Mouse (Mus musculus) ovary, postnatal 36 days (tissue): ENCODE results near the gene P2ry10.
"Not testable (repeated sequence)": the region's sequence is repeated elsewhere in the genome, so short reads cannot be mapped to it uniquely, and the experiment has no call there.

Source experiments
- DNase-seq: peaks from one replicate; pipeline ENCODE4 v3.0.0; 2022; ENCODE audit warnings: low spot score, mixed read lengths

Gene P2ry10

DNA sequence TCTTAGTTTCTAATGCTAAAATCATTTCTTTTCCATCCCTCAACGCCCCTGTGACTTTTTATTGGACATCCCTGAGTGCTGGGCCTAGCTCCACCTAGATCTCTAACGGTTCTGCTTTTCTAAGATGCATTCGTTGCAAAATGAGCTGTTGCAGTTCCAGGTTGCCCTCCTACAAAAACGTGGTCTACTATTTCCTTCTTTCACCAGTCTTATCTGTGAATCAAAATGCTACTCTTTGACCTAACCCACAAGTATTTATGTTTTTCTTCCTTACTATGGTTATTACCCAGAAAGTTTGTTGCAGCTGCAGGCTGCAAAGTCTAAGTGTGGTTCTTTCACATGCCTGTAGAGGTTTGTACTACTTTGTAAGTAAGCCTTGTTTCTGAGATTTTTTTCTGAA lies at the start of gene P2ry10:
TSS of gene P2ry10 (plus strand) at position 316 of the 400 bp plus-strand sequence.
- DNase-seq: no peak

DNA sequence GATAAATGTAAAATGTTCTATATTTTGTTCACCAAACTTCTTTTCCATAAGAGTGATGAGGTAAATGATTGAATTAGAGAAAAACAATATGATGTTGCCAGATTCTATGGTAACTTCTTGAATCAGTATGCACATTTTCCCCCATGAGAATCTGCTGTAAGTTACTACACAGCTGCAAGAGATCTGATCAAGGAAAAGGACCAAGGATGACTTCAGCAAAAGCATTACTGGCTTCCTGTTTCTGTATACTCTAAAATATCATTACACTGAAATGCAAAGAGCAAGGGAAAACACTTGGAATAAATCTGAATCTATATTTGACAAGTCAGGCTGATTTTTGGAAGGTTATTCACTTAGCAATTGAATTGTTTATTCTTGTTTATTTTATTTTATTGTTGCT lies 49.1 kb upstream of the P2ry10 start:
- DNase-seq: no peak

DNA sequence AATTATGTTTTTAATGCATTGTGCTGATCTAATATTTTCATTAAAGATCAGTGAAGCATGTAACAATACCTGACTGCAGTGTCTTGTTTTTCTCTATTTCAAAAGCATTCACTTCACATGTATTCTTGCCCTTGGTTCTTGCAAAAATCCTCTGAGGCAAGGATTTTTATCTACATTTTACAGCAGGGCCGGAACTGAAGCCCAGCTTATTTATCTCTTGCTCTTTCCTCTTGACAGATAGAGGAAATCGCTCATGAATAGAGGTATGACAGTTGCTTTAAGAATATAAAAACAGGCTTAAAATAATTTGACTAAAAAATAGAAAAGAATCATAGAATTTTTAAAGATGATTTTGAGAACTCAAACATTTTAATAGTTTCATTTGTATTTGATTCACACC lies 48.7 kb upstream of the P2ry10 start:
- DNase-seq: no peak

DNA sequence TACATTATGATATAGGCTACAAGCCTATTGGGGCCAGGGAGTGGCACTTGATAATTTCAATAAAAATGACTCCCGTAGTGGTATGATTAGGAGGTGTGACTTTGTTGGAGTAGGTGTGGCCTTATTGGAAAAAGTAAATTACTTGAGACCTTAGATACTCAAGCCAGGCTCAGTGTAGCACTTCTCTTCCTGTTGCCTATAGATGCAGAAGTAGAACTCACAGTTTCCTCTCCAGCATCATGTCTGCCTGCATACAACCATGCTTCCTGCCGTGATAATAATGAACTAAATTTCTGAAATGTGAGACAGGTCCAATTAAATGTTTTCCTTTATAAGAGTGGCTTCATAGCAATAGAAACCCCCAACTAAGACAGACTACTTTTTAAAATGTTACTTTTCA lies 45.9 kb upstream of the P2ry10 start:
- DNase-seq: no peak

DNA sequence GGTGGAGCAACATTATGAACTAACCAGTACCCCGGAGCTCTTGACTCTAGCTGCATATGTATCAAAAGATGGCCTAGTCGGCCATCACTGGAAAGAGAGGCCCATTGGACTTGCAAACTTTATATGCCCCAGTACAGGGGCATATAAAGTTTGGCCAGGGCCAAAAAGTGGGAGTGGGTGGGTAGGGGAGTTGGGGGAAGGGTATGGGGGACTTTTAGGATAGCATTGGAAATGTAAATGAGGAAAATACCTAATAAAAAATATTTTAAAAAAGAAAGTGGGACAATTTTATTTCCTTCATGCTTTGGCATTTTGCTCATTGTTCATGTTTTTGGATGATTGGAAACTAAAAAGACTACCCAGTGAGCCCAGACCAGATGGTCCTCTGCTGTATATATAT lies 4.9 kb upstream of the P2ry10 start:
- DNase-seq: not testable (repeated sequence)

DNA sequence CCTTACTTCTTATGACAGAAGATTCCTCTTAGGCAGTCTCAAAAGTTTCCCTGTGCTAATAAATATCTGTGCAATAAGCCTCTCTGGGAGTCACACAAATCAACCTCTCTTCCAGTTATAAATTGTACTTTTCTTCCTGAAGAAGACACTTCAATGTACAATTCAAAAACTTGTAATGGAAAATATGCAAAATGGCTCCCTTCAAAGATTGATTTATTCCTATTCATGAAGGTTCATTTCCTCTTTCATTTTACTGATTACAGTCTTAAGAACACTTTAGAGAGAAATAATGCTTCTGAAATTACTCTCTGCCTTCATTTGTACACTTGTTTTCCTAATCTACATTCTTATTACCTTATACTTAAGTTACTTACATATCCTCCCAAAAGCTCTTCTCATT lies 4.0 kb upstream of the P2ry10 start:
- no peak for DNase-seq

DNA sequence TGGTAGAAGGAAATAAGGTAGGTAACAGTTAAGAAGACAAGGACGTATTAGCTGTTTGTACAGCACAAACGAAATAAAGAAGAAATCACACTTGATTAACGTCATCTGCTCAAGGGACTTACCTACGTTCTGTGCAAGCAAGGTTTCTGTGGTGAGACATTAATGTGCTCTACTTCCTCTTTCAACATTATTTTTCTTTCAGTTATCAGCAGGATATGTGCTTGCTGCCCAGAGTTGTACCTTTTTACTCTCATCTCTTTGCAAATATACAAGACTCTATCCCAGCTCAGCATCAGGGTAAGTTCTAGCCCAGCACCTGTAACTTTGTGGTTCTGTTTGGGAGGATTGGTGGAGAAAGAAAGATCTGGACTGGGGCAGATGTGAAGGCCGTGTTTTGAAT lies 839 bp downstream of the P2ry10 start:
- no peak for DNase-seq

DNA sequence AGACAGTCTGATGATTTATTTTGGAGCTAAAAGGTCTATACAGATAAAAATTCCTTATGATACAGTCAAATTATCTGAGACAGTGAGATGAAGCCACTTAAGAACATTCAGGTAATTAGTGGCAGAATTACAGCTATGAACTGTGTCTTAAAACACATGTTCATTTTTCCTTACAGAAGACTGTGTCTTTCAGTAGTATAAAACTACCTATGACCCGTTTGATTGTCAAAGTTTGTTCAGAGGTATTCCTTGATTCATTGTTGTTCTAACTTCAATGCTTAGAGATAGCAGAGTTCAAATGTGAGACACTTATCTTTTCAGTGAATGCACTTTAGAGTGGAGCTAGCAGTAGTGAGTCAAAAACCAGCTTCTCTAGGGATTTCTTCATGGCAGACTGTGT lies 1.6 kb downstream of the P2ry10 start:
- DNase-seq: no peak

DNA sequence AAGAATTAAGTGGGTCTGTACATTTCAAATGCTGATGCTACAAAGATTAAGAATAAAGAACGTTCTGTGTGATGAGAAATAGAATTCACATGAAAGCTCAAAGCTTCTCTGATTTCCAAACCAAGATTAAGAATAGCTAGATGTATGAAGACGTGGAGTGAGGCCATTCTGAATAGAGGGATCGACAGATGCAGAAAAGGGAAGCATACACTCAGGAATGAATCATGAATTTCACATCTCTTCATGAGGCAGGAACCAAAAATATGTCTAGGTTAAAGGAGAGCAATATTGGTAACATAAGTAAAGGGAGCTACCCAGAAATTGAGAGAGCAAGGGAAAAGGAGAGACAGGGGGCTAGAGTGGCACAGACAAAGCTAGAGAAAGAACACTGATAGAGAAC lies 7.3 kb downstream of the P2ry10 start:
- DNase-seq: no peak

DNA sequence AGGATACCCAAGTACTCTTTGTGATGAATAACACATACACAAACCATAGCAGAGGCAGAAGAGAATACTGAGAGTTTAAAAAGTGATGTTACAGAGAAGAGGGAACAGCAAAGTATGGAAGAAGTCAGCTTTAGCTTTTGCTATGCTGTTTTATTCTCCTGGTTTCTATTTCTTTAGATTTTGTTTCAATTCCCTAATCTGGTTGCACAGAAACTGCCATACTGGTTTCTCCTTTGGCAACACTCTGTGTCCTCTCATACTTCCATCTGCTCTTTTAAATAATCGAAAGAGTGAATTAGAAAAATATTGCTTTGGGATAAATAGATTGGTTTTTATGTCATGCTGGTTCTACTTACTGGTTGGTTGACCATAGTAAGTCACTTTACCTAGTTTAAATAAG lies 28.0 kb downstream of the P2ry10 start:
- no peak for DNase-seq

DNA sequence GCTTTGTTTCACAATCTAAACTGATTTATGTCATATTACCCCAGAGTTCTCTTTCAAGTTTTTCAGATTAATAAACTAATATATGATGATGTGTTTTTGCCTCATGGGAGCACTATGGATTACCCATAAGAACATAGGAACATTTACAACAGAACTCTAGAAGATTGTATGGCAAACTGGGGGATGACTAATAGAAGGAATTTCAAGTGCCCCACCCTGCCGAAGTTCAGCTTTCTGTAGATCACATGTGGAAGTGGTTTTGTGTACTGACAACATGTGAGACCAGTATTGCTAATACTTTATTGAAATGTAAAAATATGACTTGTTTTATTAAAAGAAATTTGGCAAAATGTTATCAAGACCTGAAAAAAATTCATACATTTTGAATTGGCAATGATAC lies 28.7 kb downstream of the P2ry10 start:
- DNase-seq: no peak

DNA sequence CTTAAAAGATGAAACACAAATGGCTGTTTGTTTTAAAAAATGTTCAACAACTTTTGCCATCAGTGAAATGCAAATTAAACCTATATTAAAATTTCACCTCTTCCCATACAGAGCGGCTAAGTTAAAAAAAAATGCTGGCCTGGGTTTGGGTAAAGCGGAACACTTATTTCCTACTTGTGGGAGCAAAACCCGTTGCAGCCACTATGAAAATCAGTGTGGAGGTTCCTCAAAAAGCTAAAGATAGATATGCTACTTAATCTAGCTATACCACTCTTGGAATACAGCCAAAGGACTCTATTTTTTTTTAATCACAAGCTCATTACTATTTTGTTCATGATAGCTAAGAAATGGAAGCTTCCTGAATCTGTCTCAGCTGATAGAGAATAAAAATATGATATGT lies 54.9 kb downstream of the P2ry10 start:
- no peak for DNase-seq

DNA sequence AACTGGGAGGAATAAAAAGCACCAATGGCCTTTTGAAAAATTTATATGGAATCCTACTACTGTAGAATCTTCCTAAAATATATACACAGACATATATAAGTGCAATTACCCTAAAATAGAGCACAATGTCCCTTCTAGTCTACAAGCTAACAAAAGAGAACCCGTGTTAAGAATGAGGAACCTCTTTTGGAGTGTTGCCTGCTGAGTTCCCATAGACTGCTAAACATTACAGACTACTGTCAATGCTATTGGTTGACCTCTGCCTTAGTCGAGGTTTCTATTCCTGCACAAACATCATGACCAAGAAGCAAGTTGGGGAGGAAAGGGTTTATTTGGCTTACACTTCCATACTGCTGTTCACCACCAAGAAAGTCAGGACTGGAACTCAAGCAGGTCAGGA lies 55.6 kb downstream of the P2ry10 start:
- no peak for DNase-seq

DNA sequence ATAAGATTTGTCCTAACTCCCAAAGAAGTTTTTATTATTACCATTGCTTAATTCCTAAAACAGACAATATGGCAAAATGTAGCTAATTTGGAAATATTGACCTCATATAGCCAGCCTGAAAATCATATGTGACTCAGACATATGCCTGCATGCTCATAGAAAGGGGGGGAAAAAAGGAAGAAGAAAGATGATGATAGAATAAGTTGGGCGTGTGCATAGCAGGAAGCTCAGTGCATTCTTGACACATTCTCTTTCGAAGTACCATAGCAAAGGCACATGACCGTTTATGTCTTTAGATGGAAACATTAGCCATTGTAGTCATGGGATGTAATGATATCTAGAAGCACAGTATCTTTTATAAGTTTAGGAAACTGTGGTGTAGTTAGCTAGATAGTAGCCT lies 60.4 kb downstream of the P2ry10 start, which contains the start of gene P2ry10b:
TSS of gene P2ry10b (plus strand) at position 247 of the 400 bp plus-strand sequence.
- no peak for DNase-seq

DNA sequence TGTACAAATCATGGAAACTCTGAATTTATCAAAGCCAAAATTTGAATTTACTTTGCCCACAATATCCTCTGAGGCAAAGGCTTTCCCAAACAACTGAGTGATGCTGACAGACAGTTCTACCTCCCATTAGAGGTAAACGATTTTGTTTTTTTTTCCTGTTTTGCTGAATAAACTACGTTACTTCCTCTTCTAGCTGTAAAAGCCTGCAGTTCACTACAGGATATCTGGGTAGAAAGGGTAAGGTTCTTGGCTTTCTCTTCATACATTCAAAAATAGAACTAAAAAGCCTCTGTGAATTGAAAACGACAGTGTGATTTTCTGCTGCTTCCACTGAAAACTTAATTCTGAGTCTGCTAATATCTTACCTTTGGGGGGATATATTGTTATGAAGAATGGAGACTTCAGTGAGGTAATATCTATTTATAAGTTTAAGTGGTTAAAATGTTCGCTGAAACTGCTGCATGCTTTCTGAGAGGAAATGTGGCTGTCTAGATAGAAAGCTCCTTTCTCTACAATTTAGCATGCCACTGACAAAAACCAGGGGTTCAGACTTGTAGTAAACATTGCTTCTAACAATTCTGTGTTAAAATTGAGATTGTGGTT lies 61.2 kb downstream of the P2ry10 start:
- DNase-seq: no peak

DNA sequence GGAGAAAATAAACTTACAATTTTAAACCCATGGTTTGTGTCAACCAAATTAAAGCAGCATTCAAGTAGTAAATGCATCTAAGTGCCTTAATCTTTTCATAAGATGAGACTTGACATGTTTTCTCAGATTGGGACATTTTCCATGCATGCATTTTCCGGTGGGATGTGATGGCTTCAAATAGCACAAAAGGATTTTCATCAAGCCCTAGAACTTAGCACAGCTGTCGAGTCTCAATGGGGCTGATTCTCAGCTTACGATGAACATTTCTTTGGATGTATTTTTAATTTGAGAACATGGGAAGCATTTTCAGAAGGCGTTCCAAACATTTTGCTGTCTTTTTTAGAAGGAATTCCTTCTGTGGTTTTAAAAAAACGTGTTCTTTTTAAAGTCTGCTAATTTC lies 61.7 kb downstream of the P2ry10 start:
- DNase-seq: no peak

DNA sequence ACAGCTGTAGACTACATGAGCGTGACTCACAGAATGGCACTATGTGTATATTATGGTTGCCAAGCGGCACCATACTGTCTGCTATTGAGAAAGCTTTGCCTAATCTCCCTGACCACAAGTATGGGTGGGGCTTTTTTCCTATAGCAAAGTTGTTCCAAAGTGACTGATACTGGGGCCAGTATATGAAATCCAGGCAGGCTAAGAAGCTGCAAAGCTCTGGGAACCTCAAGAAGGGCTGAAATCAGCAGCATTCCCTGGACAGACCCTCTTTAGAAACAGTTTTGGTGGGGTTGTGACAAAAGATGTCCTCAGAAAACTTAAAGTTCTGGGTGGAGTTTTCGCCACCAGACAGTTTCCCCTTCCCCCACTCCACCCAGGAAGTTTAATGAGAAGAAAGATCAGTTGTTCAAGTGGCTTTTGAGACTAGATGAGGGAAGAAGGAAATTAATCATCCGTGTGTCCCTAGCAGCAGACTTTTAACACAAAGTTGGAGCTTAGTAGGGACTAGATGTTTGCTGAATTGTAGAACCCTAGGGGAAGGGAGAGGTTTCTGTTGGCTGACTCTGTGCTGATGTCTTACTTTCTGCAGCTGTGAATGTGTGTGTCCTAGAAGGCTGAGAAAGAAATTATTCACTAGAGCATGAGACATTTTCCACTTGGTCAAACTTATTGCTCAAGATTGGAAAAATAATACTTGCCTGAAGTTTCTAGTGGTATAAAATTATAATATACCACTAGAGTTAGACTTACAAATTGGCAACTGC lies 62.6 kb downstream of the P2ry10 start:
- no peak for DNase-seq
